Mouse (Mus musculus): ENCODE data around the gene Pikfyve. TPM values are rescaled to one million over a fixed set of nuclear protein-coding genes. Genes with fewer than 3 reads are reported as not detected.
"Not testable (repeated sequence)": the region's sequence is repeated elsewhere in the genome, so short reads cannot be mapped to it uniquely, and the experiment has no call there.

The Pikfyve gene
- total and polyA plus RNA-seq, 2 experiments from 2014 or later, result 8.7 to 28.2 TPM

- H3K4me2 ChIP-seq (ENCODE audit: low read depth, low read length), result no peak overlapping the region
- no peak for DNase-seq (ENCODE audit: low spot score)
- H3K9ac ChIP-seq (replicated peaks; ENCODE audit: low read length), result no peak overlapping the region
- no peaks in the 10 kb centered on the region for H3K9me3 ChIP-seq (ENCODE audit: low read length)
- no peak for ATAC-seq
- peaks cover 6% of the 10 kb centered on the region for H3K36me3 ChIP-seq (ENCODE audit: insufficient read depth, low read length)
- no peak for TF ChIP-seq CTCF (IDR thresholded peaks at IDR 0.05; ENCODE audit: low read depth)
- no peak overlapping the region for H3K4me3 ChIP-seq (ENCODE audit: low read length)
- no peaks in the 10 kb centered on the region for H3K27me3 ChIP-seq (ENCODE audit: insufficient read depth, low read length)
- WGBS, result 95% methylated on average over 2 of the region's 2 CpGs
- H3K27ac ChIP-seq, result no peak overlapping the region
- H3K4me1 ChIP-seq (ENCODE audit: insufficient read depth, low read length), result no peaks in the 10 kb centered on the region
These were observed 41.2 kb downstream of the Pikfyve start for GRCm38 (mm10) chr1:65227681-65228080.

DNA sequence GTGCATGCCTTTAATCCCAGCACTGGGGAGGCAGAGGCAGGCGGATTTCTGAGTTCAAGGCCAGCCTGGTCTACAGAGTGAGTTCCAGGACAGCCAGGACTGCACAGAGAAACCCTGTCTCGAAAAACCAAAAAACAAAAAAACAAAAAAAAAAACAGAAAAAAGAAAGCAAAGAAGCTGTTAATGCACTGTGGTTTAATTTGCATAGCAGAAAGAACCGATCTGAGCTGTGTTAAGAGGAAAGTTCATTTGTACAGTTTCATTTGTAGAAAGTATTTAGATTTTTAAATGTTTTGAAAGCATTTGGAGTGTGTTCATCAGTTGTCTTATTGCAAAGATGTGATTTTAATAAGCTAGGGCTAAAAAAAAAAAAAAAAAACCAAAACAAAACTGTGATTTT is 43.3 kb downstream of the Pikfyve start:
- ATAC-seq, result not testable (repeated sequence)

GRCm38 (mm10) chr1:65230566-65230965 is 44.1 kb downstream of the Pikfyve start:
- Histone ChIP-seq H3K9me3 (ENCODE audit: low read length) (no peaks in the 10 kb centered on the region), H3K27ac (no peak overlapping the region), H3K4me1 (ENCODE audit: insufficient read depth, low read length) (no peaks in the 10 kb centered on the region), H3K9ac (replicated peaks; ENCODE audit: low read length) (no peak overlapping the region), H3K27me3 (ENCODE audit: insufficient read depth, low read length) (no peaks in the 10 kb centered on the region), H3K36me3 (ENCODE audit: insufficient read depth, low read length) (peaks cover 5% of the 10 kb centered on the region; the same call in 1 of the 2 replicates), H3K4me3 (ENCODE audit: low read length) (no peak overlapping the region), H3K4me2 (ENCODE audit: low read depth, low read length) (no peak overlapping the region)
- WGBS, result 92% methylated on average over 1 of the region's 1 CpGs
- no peak for DNase-seq (ENCODE audit: low spot score)
- ATAC-seq, result no peak
- TF ChIP-seq CTCF (IDR thresholded peaks at IDR 0.05; ENCODE audit: low read depth), result no peak

More for the DNA sequence above, 43.3 kb downstream of the Pikfyve start:
- H3K4me2 ChIP-seq (ENCODE audit: low read depth, low read length); H3K27ac ChIP-seq; H3K9me3 ChIP-seq (ENCODE audit: low read length); H3K4me1 ChIP-seq (ENCODE audit: insufficient read depth, low read length); H3K36me3 ChIP-seq (ENCODE audit: insufficient read depth, low read length); H3K4me3 ChIP-seq (ENCODE audit: low read length); H3K9ac ChIP-seq (replicated peaks; ENCODE audit: low read length); DNase-seq (ENCODE audit: low spot score); H3K27me3 ChIP-seq (ENCODE audit: insufficient read depth, low read length): not testable (repeated sequence)
- 88% methylated on average over 3 of the region's 3 CpGs for WGBS

- Histone ChIP-seq H3K36me3 (ENCODE audit: insufficient read depth, low read length) (peaks cover 5% of the 10 kb centered on the region; the same call in 1 of the 2 replicates), H3K4me1 (ENCODE audit: insufficient read depth, low read length) (no peaks in the 10 kb centered on the region), H3K27ac (no peak overlapping the region), H3K4me3 (ENCODE audit: low read length) (no peak overlapping the region), H3K9me3 (ENCODE audit: low read length) (no peaks in the 10 kb centered on the region), H3K27me3 (ENCODE audit: insufficient read depth, low read length) (no peaks in the 10 kb centered on the region), H3K9ac (replicated peaks; ENCODE audit: low read length) (no peak overlapping the region), H3K4me2 (ENCODE audit: low read depth, low read length) (no peak overlapping the region)
- ATAC-seq (no peak), DNase-seq (ENCODE audit: low spot score) (no peak)
- TF ChIP-seq CTCF (IDR thresholded peaks at IDR 0.05; ENCODE audit: low read depth), result no peak
- 94% methylated on average over 3 of the region's 3 CpGs for WGBS
These were observed 51.2 kb downstream of the Pikfyve start for GRCm38 (mm10) chr1:65237712-65238111.

GRCm38 (mm10) chr1:65245637-65246036 is 59.2 kb downstream of the Pikfyve start:
- WGBS, result 98% methylated on average over 1 of the region's 1 CpGs
- Histone ChIP-seq H3K27ac (no peak overlapping the region), H3K4me3 (ENCODE audit: low read length) (no peak overlapping the region), H3K4me1 (ENCODE audit: insufficient read depth, low read length) (no peaks in the 10 kb centered on the region), H3K27me3 (ENCODE audit: insufficient read depth, low read length) (no peaks in the 10 kb centered on the region), H3K36me3 (ENCODE audit: insufficient read depth, low read length) (peaks cover 11% of the 10 kb centered on the region), H3K4me2 (ENCODE audit: low read depth, low read length) (no peak overlapping the region), H3K9ac (replicated peaks; ENCODE audit: low read length) (no peak overlapping the region), H3K9me3 (ENCODE audit: low read length) (no peaks in the 10 kb centered on the region)
- TF ChIP-seq CTCF (IDR thresholded peaks at IDR 0.05; ENCODE audit: low read depth), result no peak
- no peak for DNase-seq (ENCODE audit: low spot score)
- ATAC-seq, result no peak

- Histone ChIP-seq H3K9ac (replicated peaks; ENCODE audit: low read length) (no peak overlapping the region), H3K36me3 (ENCODE audit: insufficient read depth, low read length) (no peaks in the 10 kb centered on the region), H3K27me3 (ENCODE audit: insufficient read depth, low read length) (no peaks in the 10 kb centered on the region), H3K4me3 (ENCODE audit: low read length) (no peak overlapping the region), H3K9me3 (ENCODE audit: low read length) (no peaks in the 10 kb centered on the region), H3K4me2 (ENCODE audit: low read depth, low read length) (no peak overlapping the region), H3K27ac (no peak overlapping the region), H3K4me1 (ENCODE audit: insufficient read depth, low read length) (0 out of 2 replicates have a peak, but pooled peaks cover 3% of the 10 kb centered on the region)
- no peak for TF ChIP-seq CTCF (IDR thresholded peaks at IDR 0.05; ENCODE audit: low read depth)
- DNase-seq (ENCODE audit: low spot score), result peak; percentile 9
- WGBS, result 53% methylated on average over 3 of the region's 3 CpGs
- ATAC-seq, result no peak
These were observed 94.0 kb downstream of the Pikfyve start for GRCm38 (mm10) chr1:65280461-65280860.

GRCm38 (mm10) chr1:65281756-65282155 is 95.3 kb downstream of the Pikfyve start, which contains the start of gene Pth2r:
Pth2r (plus strand) TSS chr1:65282056.
- no peaks in the 10 kb centered on the region for H3K27me3 ChIP-seq (ENCODE audit: insufficient read depth, low read length)
- no peaks in the 10 kb centered on the region for H3K9me3 ChIP-seq (ENCODE audit: low read length)
- H3K4me2 ChIP-seq (ENCODE audit: low read depth, low read length), result no peak within 1 kb of the TSS
- 0 out of 2 replicates have a peak, but pooled peaks cover 3% of the 10 kb centered on the region for H3K4me1 ChIP-seq (ENCODE audit: insufficient read depth, low read length)
- H3K4me3 ChIP-seq (ENCODE audit: low read length), result no peak within 1 kb of the TSS
- no peak for DNase-seq (ENCODE audit: low spot score)
- H3K27ac ChIP-seq, result no peak within 1 kb of the TSS
- no peaks in the 10 kb centered on the region for H3K36me3 ChIP-seq (ENCODE audit: insufficient read depth, low read length)
- no peak for ATAC-seq
- TF ChIP-seq CTCF (IDR thresholded peaks at IDR 0.05; ENCODE audit: low read depth), result no peak
- 87% methylated on average over 6 of the region's 6 CpGs for WGBS
- H3K9ac ChIP-seq (replicated peaks; ENCODE audit: low read length), result no peak within 1 kb of the TSS

All from hindbrain, postnatal 0 days (tissue).